Mouse (Mus musculus) forebrain, embryonic 14.5 days (tissue): ENCODE measurements around the gene Rnf43. TPM values are rescaled to one million over a fixed set of nuclear protein-coding genes. Genes with fewer than 3 reads are reported as not detected.
A peak's percentile ranks its signal among the peaks of the same experiment; 100 is the strongest.

Experiments used
- ATAC-seq: fragments of 200-750 bp; cut with Nextera tagmentation; 2 replicates; pipeline ENCODE4 v1.8.0; 2017; ENCODE audit warnings: mild to moderate bottlenecking, moderate library complexity
- DNase-seq: peaks from one replicate; pipeline ENCODE4 v3.0.0-alpha.2; 2015; ENCODE audit warnings: low spot score
- H3K27ac ChIP-seq: fragments of 300-500 bp; sonication (generic); 2 replicates; pipeline ENCODE4 v1.5.1; 2014; ENCODE audit warnings: low read depth, mild to moderate bottlenecking, control low read depth, low read length, moderate library complexity
- H3K27me3 ChIP-seq: fragments of 300-500 bp; sonication (generic); replicated peaks from 2 replicates; pipeline ENCODE4 v1.6.1; 2014; ENCODE audit warnings: low read length, control low read depth, mixed read lengths; ENCODE audit not compliant: control insufficient read depth, insufficient read depth
- H3K36me3 ChIP-seq: fragments of 300-500 bp; sonication (generic); 2 replicates; pipeline ENCODE4 v1.6.1; 2014; ENCODE audit warnings: low read length, control low read depth; ENCODE audit not compliant: control insufficient read depth, insufficient read depth
- H3K4me1 ChIP-seq: fragments of 300-500 bp; sonication (generic); 2 replicates; pipeline ENCODE4 v1.6.1; 2014; ENCODE audit warnings: antibody characterized with exemption, low read length, control low read depth; ENCODE audit not compliant: control insufficient read depth, insufficient read depth
- H3K4me2 ChIP-seq: fragments of 300-500 bp; sonication (generic); 2 replicates; pipeline ENCODE4 v1.6.1; 2014; ENCODE audit warnings: mild to moderate bottlenecking, control low read depth, low read length
- H3K4me3 ChIP-seq: fragments of 300-500 bp; sonication (generic); 2 replicates; pipeline ENCODE4 v1.5.1; 2014; ENCODE audit warnings: low read depth, low read length, control low read depth
- H3K9ac ChIP-seq: fragments of 300-500 bp; sonication (generic); 2 replicates; pipeline ENCODE4 v1.6.1; 2014; ENCODE audit warnings: mild to moderate bottlenecking, low read length, control low read depth, moderate library complexity
- H3K9me3 ChIP-seq: fragments of 300-500 bp; sonication (generic); replicated peaks from 2 replicates; pipeline ENCODE4 v1.6.1; 2016; ENCODE audit warnings: low read length, control low read depth, mixed read lengths; ENCODE audit not compliant: control insufficient read depth
- WGBS: fragments of 180-500 bp; shearing (Covaris S2); extraction: QIAGEN DNeasy Blood & Tissue Kit; methylation state at CpG from one replicate; pipeline ENCODE4 v1.1.7; 2014; 5-methylcytosine and 5-hydroxymethylcytosine counted together
- polyA plus RNA-seq: library from polyadenylated mRNA; unstranded; fragments of >200 nt; fragmentation: Nextera tagmentation; extraction: Ambion mirVana; gene quantifications from 2 replicates; pipeline ENCODE4 v1.2.1, GENCODE M21; 2014

Gene Rnf43
- polyA plus RNA-seq, 1 experiment from 2014 or later, result 0.63 TPM

- Histone ChIP-seq H3K9ac (no peak overlapping the region; the same call in 1 of the 2 replicates), H3K4me2 (no peak overlapping the region), H3K4me3 (no peak overlapping the region), H3K27me3 (no peaks in the 10 kb centered on the region), H3K36me3 (no peaks in the 10 kb centered on the region), H3K9me3 (no peaks in the 10 kb centered on the region), H3K4me1 (0 out of 2 replicates have a peak, but pooled peaks cover 2% of the 10 kb centered on the region), H3K27ac (no peak overlapping the region)
- DNase-seq (no peak), ATAC-seq (no peak)
- 58% methylated on average over 11 of the region's 11 CpGs for WGBS
Measured at GRCm38 (mm10) chr11:87727021-87727420, 64.5 kb downstream of the Rnf43 start.

GRCm38 (mm10) chr11:87727471-87727870 is 64.9 kb downstream of the Rnf43 start:
- H3K9ac ChIP-seq, result no peak overlapping the region
- no peaks in the 10 kb centered on the region for H3K36me3 ChIP-seq
- no peaks in the 10 kb centered on the region for H3K9me3 ChIP-seq
- 66% methylated on average over 4 of the region's 4 CpGs for WGBS
- DNase-seq (no peak), ATAC-seq (no peak)
- no peak overlapping the region for H3K4me3 ChIP-seq
- H3K27me3 ChIP-seq, result no peaks in the 10 kb centered on the region
- H3K4me2 ChIP-seq, result no peak overlapping the region
- 0 out of 2 replicates have a peak, but pooled peaks cover 2% of the 10 kb centered on the region for H3K4me1 ChIP-seq
- no peak overlapping the region for H3K27ac ChIP-seq

- no peak for DNase-seq
- H3K9ac ChIP-seq, result no peak overlapping the region
- 0 out of 2 replicates have a peak, but pooled peaks cover 2% of the 10 kb centered on the region for H3K4me1 ChIP-seq
- no peak overlapping the region for H3K27ac ChIP-seq
- no peak overlapping the region for H3K4me3 ChIP-seq
- whole genome bisulfite sequencing, result 80% methylated on average over 18 of the region's 18 CpGs
- H3K27me3 ChIP-seq, result no peaks in the 10 kb centered on the region
- ATAC-seq, result no peak
- no peaks in the 10 kb centered on the region for H3K9me3 ChIP-seq
- no peak overlapping the region for H3K4me2 ChIP-seq
- H3K36me3 ChIP-seq, result no peaks in the 10 kb centered on the region
Measured at GRCm38 (mm10) chr11:87728850-87729592, 66.5 kb downstream of the Rnf43 start.

- Histone ChIP-seq H3K9ac (no peak overlapping the region), H3K9me3 (no peaks in the 10 kb centered on the region), H3K27ac (no peak overlapping the region), H3K27me3 (no peaks in the 10 kb centered on the region), H3K4me2 (no peak overlapping the region), H3K36me3 (no peaks in the 10 kb centered on the region), H3K4me3 (no peak overlapping the region), H3K4me1 (peaks cover 5% of the 10 kb centered on the region; the same call in 1 of the 2 replicates)
- no peak for ATAC-seq
- 91% methylated on average over 13 of the region's 13 CpGs for WGBS
- no peak for DNase-seq
Measured at GRCm38 (mm10) chr11:87729593-87730185, 67.2 kb downstream of the Rnf43 start.

GRCm38 (mm10) chr11:87730652-87731310 is 68.3 kb downstream of the Rnf43 start:
- Histone ChIP-seq H3K27me3 (no peaks in the 10 kb centered on the region), H3K36me3 (no peaks in the 10 kb centered on the region), H3K9ac (no peak overlapping the region), H3K4me2 (no peak overlapping the region), H3K27ac (no peak overlapping the region), H3K4me3 (no peak overlapping the region), H3K4me1 (peaks cover 5% of the 10 kb centered on the region; the same call in 1 of the 2 replicates), H3K9me3 (no peaks in the 10 kb centered on the region)
- WGBS, result 77% methylated on average over 10 of the region's 10 CpGs
- ATAC-seq (no peak), DNase-seq (no peak)

GRCm38 (mm10) chr11:87734346-87734745 is 71.8 kb downstream of the Rnf43 start:
- Histone ChIP-seq H3K9me3 (no peaks in the 10 kb centered on the region), H3K36me3 (peaks cover 1% of the 10 kb centered on the region), H3K4me2 (peak overlapping the region; percentile 39; the same call in 1 of the 2 replicates), H3K27me3 (no peaks in the 10 kb centered on the region), H3K27ac (no peak overlapping the region), H3K9ac (peak overlapping the region; percentile 33; the same call in 1 of the 2 replicates), H3K4me1 (peaks cover 3% of the 10 kb centered on the region; the same call in 1 of the 2 replicates), H3K4me3 (no peak overlapping the region)
- ATAC-seq (no peak), DNase-seq (no peak)
- 46% methylated on average over 5 of the region's 5 CpGs for WGBS

- DNase-seq (no peak), ATAC-seq (no peak)
- Histone ChIP-seq H3K27me3 (no peaks in the 10 kb centered on the region), H3K27ac (no peak overlapping the region), H3K4me2 (no peak overlapping the region), H3K9me3 (no peaks in the 10 kb centered on the region), H3K4me1 (peaks cover 3% of the 10 kb centered on the region; the same call in 1 of the 2 replicates), H3K4me3 (no peak overlapping the region), H3K36me3 (peaks cover 15% of the 10 kb centered on the region), H3K9ac (no peak overlapping the region)
- 88% methylated on average over 6 of the region's 6 CpGs for WGBS
Measured at GRCm38 (mm10) chr11:87735691-87736090, 73.2 kb downstream of the Rnf43 start.

- Histone ChIP-seq H3K9me3 (no peaks in the 10 kb centered on the region), H3K4me2 (peak overlapping the region; percentile 76), H3K9ac (peak overlapping the region; percentile 67), H3K27ac (peak overlapping the region; percentile 62), H3K4me1 (peaks cover 3% of the 10 kb centered on the region; the same call in 1 of the 2 replicates), H3K4me3 (peak overlapping the region; percentile 75), H3K27me3 (no peaks in the 10 kb centered on the region), H3K36me3 (peaks cover 22% of the 10 kb centered on the region)
- ATAC-seq (peak; percentile 75), DNase-seq (peak; percentile 74)
- 1% methylated on average over 31 of the region's 31 CpGs for WGBS
Measured at GRCm38 (mm10) chr11:87736647-87737134, 74.2 kb downstream of the Rnf43 start.
